ENCODE assay signal across 2 mouse cellular contexts in the genomic region with DNA sequence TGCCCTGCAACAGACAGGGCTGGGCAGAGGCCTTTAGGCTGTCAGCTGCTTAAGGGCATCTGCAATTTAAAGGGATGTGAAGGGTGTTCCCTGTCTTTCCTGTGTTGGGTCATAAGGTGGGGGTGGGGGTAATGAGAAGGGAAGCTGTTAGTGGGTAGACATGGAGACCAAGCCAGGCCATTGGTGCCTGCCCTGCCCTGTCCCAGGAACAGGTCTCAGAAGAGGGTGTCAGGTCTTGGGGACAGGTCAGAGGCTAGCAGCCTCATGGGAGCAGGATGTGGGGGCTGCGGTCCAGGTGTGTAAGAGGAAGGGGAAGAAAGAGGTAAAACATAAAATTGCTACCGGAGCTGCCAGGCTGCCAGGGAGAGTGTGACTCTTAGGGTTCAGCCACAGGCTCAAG.
TF ChIP-seq lines count a peak whose summit lies in the region.

No protein-coding gene starts in this region.

TF ChIP-seq in CH12.LX, 34 proteins besides CTCF, POLR2A, EP300 and RAD21 (continued from another document):
- no peak for TF ChIP-seq ZMIZ1 (IDR thresholded peaks at IDR 0.05; ENCODE audit: low read depth, low read length)
- TF ChIP-seq NELFE (IDR thresholded peaks at IDR 0.05; ENCODE audit: low read depth, low read length), result 0 out of 2 replicates have a peak, but pooled peaks have one; percentile 21
- no peak for TF ChIP-seq UBTF (IDR thresholded peaks at IDR 0.05; ENCODE audit: low read depth, low read length)
- no peak for TF ChIP-seq SMC3 (IDR thresholded peaks at IDR 0.05; ENCODE audit: low read depth, low read length)
TF ChIP-seq in CH12.LX: peak in this region for 1.

TF ChIP-seq in myocyte, 11 proteins besides CTCF, POLR2A, EP300 and RAD21 (continued from another document):
- peak in 1 of 3 experiments; percentile 26 for TF ChIP-seq MYOD1 (IDR thresholded peaks at IDR 0.05; ENCODE audit: control insufficient read depth in 1 of 3, insufficient read length in 2 of 3, low read depth in 2 of 3)
